Mouse (Mus musculus): ENCODE data around the gene Six4. TPM values are rescaled to one million over a fixed set of nuclear protein-coding genes. Genes with fewer than 3 reads are reported as not detected.

Six4 gene
- 1.0 and 2.1 TPM in 2 replicates for polyA plus RNA-seq (2012; rRNA removed)

GRCm38 (mm10) chr12:73113196-73113595 is at the start of gene Six4:
Gene Six4, minus strand, starts transcription at chr12:73113456.

GRCm38 (mm10) chr12:73123093-73124041 is 10.1 kb upstream of the Six4 start, which contains the start of gene Mnat1:
Gene Mnat1, plus strand, starts transcription at chr12:73123717.

DNA sequence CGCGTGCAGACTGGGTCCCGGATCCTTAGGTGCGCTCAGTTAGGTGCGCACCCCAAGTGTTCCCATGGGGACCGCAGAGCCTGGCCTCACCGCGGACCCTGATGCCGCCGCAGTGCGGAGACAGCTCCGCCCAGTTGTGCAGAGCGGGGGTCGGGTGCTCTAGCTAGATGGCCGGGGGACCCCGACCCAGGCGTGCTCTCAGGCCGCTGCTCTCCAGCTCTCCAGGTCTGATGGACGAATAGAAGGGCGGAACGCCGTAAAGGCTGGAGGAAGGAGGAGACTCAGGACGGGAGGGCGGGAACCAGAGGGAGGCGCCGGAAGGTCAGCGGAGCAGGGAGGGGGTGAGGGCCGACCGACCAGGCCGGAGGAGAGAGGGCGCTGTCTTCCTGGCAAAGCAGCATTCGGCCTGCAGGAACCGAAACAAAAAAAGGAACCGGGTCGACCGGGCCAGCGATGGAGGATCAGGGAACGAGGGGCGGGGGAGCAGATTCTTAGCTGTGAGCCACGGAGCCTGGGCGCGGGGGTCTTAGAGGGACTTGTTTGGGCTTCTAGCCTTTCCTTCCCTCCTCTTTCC is 59.5 kb downstream of the Six4 start, which contains the start of gene Six1:
Gene Six1 (minus strand): TSS at position 220 of the 574 bp plus-strand sequence.

Other genes starting within 250 kb of the Six4 start
- gene Six6, start 173.6 kb downstream of the Six4 start, polyA plus RNA-seq (2012; rRNA removed), result 1.00 and 1.1 TPM in 2 replicates
- gene 4930447C04Rik, start 172.7 kb downstream of the Six4 start, polyA plus RNA-seq (2012; rRNA removed), result 9.0 and 10.5 TPM in 2 replicates
- gene Six1, start 59.6 kb downstream of the Six4 start, polyA plus RNA-seq (2012; rRNA removed), result 2.6 and 13.3 TPM in 2 replicates
- 19.6 and 21.4 TPM in 2 replicates for gene Mnat1, start 10.3 kb upstream of the Six4 start, polyA plus RNA-seq (2012; rRNA removed)
- gene Trmt5, start 173.3 kb upstream of the Six4 start, polyA plus RNA-seq (2012; rRNA removed), result 13.4 and 13.7 TPM in 2 replicates
- gene Slc38a6, start 173.3 kb upstream of the Six4 start, polyA plus RNA-seq (2012; rRNA removed), result 31.6 and 36.7 TPM in 2 replicates

Measured in central nervous system, embryonic 14 days (tissue).